Mouse (Mus musculus): ENCODE data around the gene S100a3. TPM values are rescaled to one million over a fixed set of nuclear protein-coding genes. Genes with fewer than 3 reads are reported as not detected.

Gene S100a3
- polyA plus RNA-seq, 1 experiment from 2014 or later, result not detected

DNA sequence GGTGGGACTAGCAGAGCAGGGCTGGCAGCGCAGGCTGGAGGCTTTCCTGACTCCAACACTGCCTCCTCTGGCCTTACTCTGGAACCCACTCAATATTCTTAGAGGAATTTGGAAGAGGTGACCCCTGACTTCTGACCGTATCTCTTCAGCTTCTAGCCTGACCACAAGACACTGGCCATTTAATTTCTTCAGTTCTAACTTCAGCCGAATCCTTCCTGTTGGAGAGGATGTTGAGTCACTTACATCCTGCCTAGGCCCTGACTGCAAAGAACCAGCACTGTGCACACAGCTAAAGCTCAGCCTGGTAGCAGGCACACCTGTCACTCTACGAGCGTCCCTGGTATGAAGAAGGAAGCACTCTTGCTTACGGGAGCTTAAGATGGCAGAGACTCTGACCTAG is 29.0 kb downstream of the S100a3 start:
- Histone ChIP-seq H3K36me3 (ENCODE audit: control insufficient read depth, insufficient read depth, low read length) (no peaks in the 10 kb centered on the region), H3K27me3 (ENCODE audit: control insufficient read depth, insufficient read depth, low read length) (no peaks in the 10 kb centered on the region), H3K9me3 (ENCODE audit: control insufficient read depth, low read length) (no peaks in the 10 kb centered on the region), H3K4me1 (replicated peaks; ENCODE audit: control insufficient read depth, insufficient read depth, low read length) (no peaks in the 10 kb centered on the region), H3K9ac (ENCODE audit: low read length) (no peak overlapping the region), H3K4me2 (ENCODE audit: low read depth, low read length, severe bottlenecking) (no peak overlapping the region), H3K4me3 (ENCODE audit: low read depth, low read length) (no peak overlapping the region), H3K27ac (ENCODE audit: low read depth, low read length) (no peak overlapping the region)
- ATAC-seq (replicated peaks; ENCODE audit: low FRiP score) (no peak), DNase-seq (ENCODE audit: low spot score) (no peak)
- 86% methylated on average over 6 of the region's 6 CpGs for WGBS

DNA sequence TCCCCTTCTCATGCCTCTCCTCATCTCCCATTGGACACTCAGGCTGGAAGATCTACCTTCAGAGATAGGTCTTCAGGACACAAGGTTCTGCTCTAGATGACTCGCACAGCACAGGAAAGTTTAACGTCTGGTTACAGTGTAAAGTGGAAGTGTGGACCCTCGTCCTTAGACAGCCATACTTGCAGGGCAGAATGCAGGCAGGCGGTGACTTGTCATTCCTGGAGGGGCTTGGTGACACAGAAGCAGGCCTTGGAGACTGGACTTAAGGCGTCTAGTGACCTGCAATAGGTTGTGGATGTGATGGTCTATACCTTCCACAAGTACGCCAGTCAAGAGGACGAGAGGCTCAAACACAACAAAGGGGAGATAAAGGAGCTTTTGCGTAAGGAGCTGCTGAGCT is 29.6 kb downstream of the S100a3 start, which contains the start of gene S100a2:
S100a2 (plus strand) TSS at position 301 of the 400 bp plus-strand sequence.
- DNase-seq (ENCODE audit: low spot score) (no peak), ATAC-seq (replicated peaks; ENCODE audit: low FRiP score) (no peak)
- Histone ChIP-seq H3K9ac (ENCODE audit: low read length) (no peak within 1 kb of the TSS), H3K4me1 (replicated peaks; ENCODE audit: control insufficient read depth, insufficient read depth, low read length) (no peaks in the 10 kb centered on the region), H3K9me3 (ENCODE audit: control insufficient read depth, low read length) (no peaks in the 10 kb centered on the region), H3K4me3 (ENCODE audit: low read depth, low read length) (no peak within 1 kb of the TSS), H3K27me3 (ENCODE audit: control insufficient read depth, insufficient read depth, low read length) (no peaks in the 10 kb centered on the region), H3K36me3 (ENCODE audit: control insufficient read depth, insufficient read depth, low read length) (no peaks in the 10 kb centered on the region), H3K27ac (ENCODE audit: low read depth, low read length) (no peak within 1 kb of the TSS), H3K4me2 (ENCODE audit: low read depth, low read length, severe bottlenecking) (no peak within 1 kb of the TSS)
- 79% methylated on average over 8 of the region's 8 CpGs for WGBS

DNA sequence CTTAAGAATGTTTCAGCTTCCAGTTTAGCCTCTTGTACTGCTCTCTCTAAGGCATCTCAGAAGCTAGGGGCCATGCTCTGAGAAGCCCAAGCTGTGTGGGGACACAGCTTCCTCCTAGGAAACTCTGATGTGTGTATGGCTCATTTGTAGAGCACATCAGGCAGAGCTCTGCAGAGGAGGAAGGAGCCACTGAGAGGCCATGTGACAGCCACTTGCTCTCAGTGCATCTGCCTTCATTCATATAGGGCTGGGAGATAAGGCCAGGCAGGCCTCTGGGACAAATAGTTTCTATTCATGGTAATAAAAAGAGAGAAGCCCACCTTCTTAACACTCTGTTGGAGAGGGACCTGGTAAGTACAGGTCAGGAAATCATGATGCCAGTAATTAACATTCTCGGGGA is 34.1 kb downstream of the S100a3 start:
- WGBS, result 79% methylated on average over 1 of the region's 1 CpGs
- no peak for DNase-seq (ENCODE audit: low spot score)
- no peak for ATAC-seq (replicated peaks; ENCODE audit: low FRiP score)

DNA sequence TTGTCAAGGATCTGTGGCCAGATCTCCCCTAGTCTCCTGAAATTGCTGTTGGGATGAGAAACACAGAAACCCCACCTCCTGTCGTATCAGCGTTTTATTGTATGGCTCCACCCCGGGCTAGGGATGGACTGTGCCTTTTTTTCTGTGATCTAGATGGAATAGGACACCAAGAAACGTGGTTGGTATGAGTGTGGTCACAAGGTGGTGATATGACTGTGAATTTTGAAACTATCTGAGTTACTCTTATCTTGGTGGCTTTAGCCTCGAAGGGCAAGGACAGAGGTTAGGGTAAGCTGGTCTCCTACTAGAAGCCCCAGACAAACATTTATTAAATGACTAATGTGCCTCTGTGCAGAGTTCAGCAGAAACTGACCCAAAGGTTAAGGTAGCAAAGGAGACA is 35.2 kb downstream of the S100a3 start:
- H3K27ac ChIP-seq (ENCODE audit: low read depth, low read length), result no peak overlapping the region
- no peaks in the 10 kb centered on the region for H3K27me3 ChIP-seq (ENCODE audit: control insufficient read depth, insufficient read depth, low read length)
- H3K4me1 ChIP-seq (replicated peaks; ENCODE audit: control insufficient read depth, insufficient read depth, low read length), result no peaks in the 10 kb centered on the region
- no peak overlapping the region for H3K4me3 ChIP-seq (ENCODE audit: low read depth, low read length)
- DNase-seq (ENCODE audit: low spot score), result no peak
- WGBS, result 79% methylated on average over 5 of the region's 5 CpGs
- ATAC-seq (replicated peaks; ENCODE audit: low FRiP score), result no peak
- H3K4me2 ChIP-seq (ENCODE audit: low read depth, low read length, severe bottlenecking), result no peak overlapping the region
- no peaks in the 10 kb centered on the region for H3K36me3 ChIP-seq (ENCODE audit: control insufficient read depth, insufficient read depth, low read length)
- no peaks in the 10 kb centered on the region for H3K9me3 ChIP-seq (ENCODE audit: control insufficient read depth, low read length)
- no peak overlapping the region for H3K9ac ChIP-seq (ENCODE audit: low read length)

More for the DNA sequence above, 34.1 kb downstream of the S100a3 start:
- Histone ChIP-seq H3K36me3 (ENCODE audit: control insufficient read depth, insufficient read depth, low read length) (no peaks in the 10 kb centered on the region), H3K27me3 (ENCODE audit: control insufficient read depth, insufficient read depth, low read length) (no peaks in the 10 kb centered on the region), H3K9ac (ENCODE audit: low read length) (no peak overlapping the region), H3K4me3 (ENCODE audit: low read depth, low read length) (no peak overlapping the region), H3K9me3 (ENCODE audit: control insufficient read depth, low read length) (no peaks in the 10 kb centered on the region), H3K27ac (ENCODE audit: low read depth, low read length) (no peak overlapping the region), H3K4me2 (ENCODE audit: low read depth, low read length, severe bottlenecking) (no peak overlapping the region), H3K4me1 (replicated peaks; ENCODE audit: control insufficient read depth, insufficient read depth, low read length) (no peaks in the 10 kb centered on the region)

DNA sequence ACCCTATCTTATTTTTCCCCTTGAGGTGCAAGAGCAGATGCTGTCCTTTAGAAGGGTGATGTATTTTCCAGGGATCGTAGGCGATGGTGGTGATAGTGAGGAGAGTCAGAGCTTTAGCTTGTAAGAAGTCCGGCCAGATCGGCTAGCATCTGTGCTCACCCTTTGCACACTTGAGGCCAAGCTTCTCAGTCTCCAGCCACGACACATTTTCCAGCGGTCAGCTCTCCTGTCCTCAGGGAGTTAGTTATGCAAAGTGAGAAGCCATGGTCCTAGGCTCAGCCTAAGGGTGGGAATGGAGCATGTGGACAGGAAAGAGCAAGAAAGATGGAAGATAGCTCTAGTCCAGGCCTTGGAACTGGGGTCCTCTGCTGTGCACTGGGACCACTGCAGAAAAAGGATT is 36.4 kb downstream of the S100a3 start:
- Histone ChIP-seq H3K27me3 (ENCODE audit: control insufficient read depth, insufficient read depth, low read length) (no peaks in the 10 kb centered on the region), H3K36me3 (ENCODE audit: control insufficient read depth, insufficient read depth, low read length) (no peaks in the 10 kb centered on the region), H3K9ac (ENCODE audit: low read length) (no peak overlapping the region), H3K4me1 (replicated peaks; ENCODE audit: control insufficient read depth, insufficient read depth, low read length) (no peaks in the 10 kb centered on the region), H3K9me3 (ENCODE audit: control insufficient read depth, low read length) (no peaks in the 10 kb centered on the region), H3K4me2 (ENCODE audit: low read depth, low read length, severe bottlenecking) (no peak overlapping the region), H3K4me3 (ENCODE audit: low read depth, low read length) (no peak overlapping the region), H3K27ac (ENCODE audit: low read depth, low read length) (no peak overlapping the region)
- WGBS, result 87% methylated on average over 6 of the region's 6 CpGs
- DNase-seq (ENCODE audit: low spot score) (no peak), ATAC-seq (replicated peaks; ENCODE audit: low FRiP score) (no peak)

DNA sequence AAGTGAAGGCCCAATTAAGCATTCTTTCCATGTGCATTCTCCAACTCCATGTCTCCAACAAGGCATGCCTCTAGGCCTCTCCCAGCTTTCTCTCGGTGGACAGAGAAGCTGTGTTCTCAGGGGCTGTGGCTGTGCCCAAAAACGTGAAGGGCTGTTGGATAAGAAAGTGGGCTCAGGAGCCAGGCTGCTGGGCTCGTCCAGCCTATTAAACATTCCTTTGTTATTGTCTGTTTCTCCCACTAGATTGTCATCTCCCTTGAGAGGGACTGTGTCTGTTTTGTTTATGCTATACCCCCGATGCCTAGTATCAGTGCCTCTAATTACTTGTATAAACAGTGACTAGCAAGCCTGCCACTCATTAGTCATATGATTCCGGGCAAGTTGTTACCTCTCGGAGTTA is 37.4 kb downstream of the S100a3 start:
- H3K27ac ChIP-seq (ENCODE audit: low read depth, low read length), result no peak overlapping the region
- no peaks in the 10 kb centered on the region for H3K9me3 ChIP-seq (ENCODE audit: control insufficient read depth, low read length)
- H3K4me3 ChIP-seq (ENCODE audit: low read depth, low read length), result no peak overlapping the region
- no peak overlapping the region for H3K9ac ChIP-seq (ENCODE audit: low read length)
- no peaks in the 10 kb centered on the region for H3K36me3 ChIP-seq (ENCODE audit: control insufficient read depth, insufficient read depth, low read length)
- no peak overlapping the region for H3K4me2 ChIP-seq (ENCODE audit: low read depth, low read length, severe bottlenecking)
- no peak for DNase-seq (ENCODE audit: low spot score)
- 59% methylated on average over 6 of the region's 6 CpGs for WGBS
- no peak for ATAC-seq (replicated peaks; ENCODE audit: low FRiP score)
- H3K4me1 ChIP-seq (replicated peaks; ENCODE audit: control insufficient read depth, insufficient read depth, low read length), result no peaks in the 10 kb centered on the region
- H3K27me3 ChIP-seq (ENCODE audit: control insufficient read depth, insufficient read depth, low read length), result no peaks in the 10 kb centered on the region

DNA sequence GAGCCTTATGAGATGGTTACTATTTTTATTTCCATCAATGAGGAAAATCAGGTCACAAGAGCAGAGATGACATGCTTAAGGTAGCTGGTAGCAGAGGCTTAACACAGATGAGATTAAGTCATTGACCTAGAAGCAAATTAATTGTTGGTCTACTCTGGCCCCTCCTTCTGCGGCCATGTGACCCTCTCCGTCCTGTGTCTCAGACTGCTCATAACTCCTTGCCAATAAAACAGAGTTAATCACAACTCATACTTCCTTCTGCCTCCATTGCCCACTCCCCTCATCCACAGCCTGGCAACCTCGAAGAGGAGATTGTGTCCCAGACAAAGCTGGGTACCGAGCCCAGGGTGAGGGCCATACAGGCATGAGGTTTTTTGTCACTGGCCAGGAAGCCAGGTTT is 37.8 kb downstream of the S100a3 start:
- Histone ChIP-seq H3K27ac (ENCODE audit: low read depth, low read length) (no peak overlapping the region), H3K4me3 (ENCODE audit: low read depth, low read length) (no peak overlapping the region), H3K9ac (ENCODE audit: low read length) (no peak overlapping the region), H3K4me2 (ENCODE audit: low read depth, low read length, severe bottlenecking) (no peak overlapping the region), H3K27me3 (ENCODE audit: control insufficient read depth, insufficient read depth, low read length) (no peaks in the 10 kb centered on the region), H3K9me3 (ENCODE audit: control insufficient read depth, low read length) (no peaks in the 10 kb centered on the region), H3K4me1 (replicated peaks; ENCODE audit: control insufficient read depth, insufficient read depth, low read length) (no peaks in the 10 kb centered on the region), H3K36me3 (ENCODE audit: control insufficient read depth, insufficient read depth, low read length) (no peaks in the 10 kb centered on the region)
- DNase-seq (ENCODE audit: low spot score) (no peak), ATAC-seq (replicated peaks; ENCODE audit: low FRiP score) (no peak)
- WGBS, result 82% methylated on average over 4 of the region's 4 CpGs

DNA sequence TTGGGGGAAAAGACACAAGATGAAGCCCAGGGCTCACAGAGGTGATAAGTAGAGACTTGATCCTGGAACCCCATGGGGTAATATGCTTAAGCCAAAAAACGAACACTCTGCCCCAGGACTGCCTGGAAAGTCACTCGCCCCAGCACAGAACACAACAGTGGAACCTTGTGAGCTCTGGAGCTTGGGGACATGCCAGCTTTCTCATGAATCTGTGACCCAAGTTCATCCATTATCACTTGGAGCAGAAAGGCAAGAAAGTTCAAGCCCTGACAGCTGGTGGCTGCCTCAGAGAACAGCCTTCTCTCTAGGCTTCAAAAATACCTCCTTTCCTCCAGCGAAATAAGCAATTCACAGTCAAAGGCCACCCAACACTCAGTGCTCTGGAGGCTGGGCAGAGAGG is 39.0 kb downstream of the S100a3 start:
- no peak for ATAC-seq (replicated peaks; ENCODE audit: low FRiP score)
- Histone ChIP-seq H3K4me2 (ENCODE audit: low read depth, low read length, severe bottlenecking) (no peak overlapping the region), H3K4me1 (replicated peaks; ENCODE audit: control insufficient read depth, insufficient read depth, low read length) (no peaks in the 10 kb centered on the region; the same call in 1 of the 2 replicates), H3K27ac (ENCODE audit: low read depth, low read length) (no peak overlapping the region), H3K4me3 (ENCODE audit: low read depth, low read length) (no peak overlapping the region), H3K9ac (ENCODE audit: low read length) (no peak overlapping the region), H3K36me3 (ENCODE audit: control insufficient read depth, insufficient read depth, low read length) (no peaks in the 10 kb centered on the region), H3K27me3 (ENCODE audit: control insufficient read depth, insufficient read depth, low read length) (no peaks in the 10 kb centered on the region), H3K9me3 (ENCODE audit: control insufficient read depth, low read length) (no peaks in the 10 kb centered on the region)
- 76% methylated on average over 3 of the region's 3 CpGs for WGBS
- DNase-seq (ENCODE audit: low spot score), result no peak

DNA sequence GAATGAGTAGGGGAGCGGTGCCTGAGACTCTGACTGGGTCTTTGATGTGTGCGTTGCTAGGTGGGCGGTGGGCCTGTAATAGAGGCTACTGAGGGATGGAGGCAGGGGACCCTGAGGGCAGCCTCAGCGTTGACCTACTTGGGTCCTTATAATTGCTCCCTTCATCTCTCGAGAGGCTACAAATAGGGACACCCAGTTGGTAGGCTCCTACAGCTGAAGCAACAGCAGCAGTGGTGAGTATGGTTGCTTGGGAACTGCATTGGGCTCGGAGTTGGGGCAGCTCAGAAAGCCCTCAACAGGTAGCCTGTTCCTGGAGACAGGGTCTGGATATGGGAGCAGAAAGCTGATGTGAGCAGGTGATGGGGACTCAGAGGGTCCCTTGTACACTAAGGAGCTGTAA is 39.7 kb downstream of the S100a3 start:
- Histone ChIP-seq H3K9ac (ENCODE audit: low read length) (no peak overlapping the region), H3K4me3 (ENCODE audit: low read depth, low read length) (no peak overlapping the region), H3K27ac (ENCODE audit: low read depth, low read length) (no peak overlapping the region), H3K36me3 (ENCODE audit: control insufficient read depth, insufficient read depth, low read length) (no peaks in the 10 kb centered on the region), H3K9me3 (ENCODE audit: control insufficient read depth, low read length) (no peaks in the 10 kb centered on the region), H3K4me1 (replicated peaks; ENCODE audit: control insufficient read depth, insufficient read depth, low read length) (no peaks in the 10 kb centered on the region; the same call in 1 of the 2 replicates), H3K4me2 (ENCODE audit: low read depth, low read length, severe bottlenecking) (no peak overlapping the region), H3K27me3 (ENCODE audit: control insufficient read depth, insufficient read depth, low read length) (no peaks in the 10 kb centered on the region)
- no peak for ATAC-seq (replicated peaks; ENCODE audit: low FRiP score)
- no peak for DNase-seq (ENCODE audit: low spot score)
- WGBS, result 90% methylated on average over 6 of the region's 6 CpGs

Data from forebrain, embryonic 11.5 days (tissue).